Mouse (Mus musculus) heart, embryonic 12.5 days (tissue): ENCODE measurements at regions not wholly inside any gene's neighbourhood (a gene's known extent, or its start where the extent isn't known, plus 50 kb on each side); places are given as distances from the start of the nearest gene placed in this dataset.
A peak's percentile ranks its signal among the peaks of the same experiment; 100 is the strongest.

ENCODE experiments used
- ATAC-seq: fragments of 200-750 bp; cut with Nextera tagmentation; 2 replicates; pipeline ENCODE4 v1.8.0; 2017; ENCODE audit warnings: moderate TSS enrichment, moderate library complexity; ENCODE audit not compliant: insufficient number of reproducible peaks, low FRiP score
- H3K27ac ChIP-seq: fragments of 300-500 bp; sonication (generic); 2 replicates; pipeline ENCODE4 v1.5.1; 2016; ENCODE audit warnings: mild to moderate bottlenecking, moderate library complexity; ENCODE audit not compliant: poor library complexity, severe bottlenecking
- H3K27me3 ChIP-seq: fragments of 300-500 bp; sonication (generic); replicated peaks from 2 replicates; pipeline ENCODE4 v1.6.1; 2016; ENCODE audit warnings: mild to moderate bottlenecking, moderate library complexity
- H3K36me3 ChIP-seq: fragments of 300-500 bp; sonication (generic); 2 replicates; pipeline ENCODE4 v1.6.1; 2016; ENCODE audit warnings: mild to moderate bottlenecking, moderate library complexity
- H3K4me1 ChIP-seq: fragments of 300-500 bp; sonication (generic); replicated peaks from 2 replicates; pipeline ENCODE4 v1.6.1; 2016; ENCODE audit warnings: mild to moderate bottlenecking
- H3K4me2 ChIP-seq: fragments of 300-500 bp; sonication (generic); 2 replicates; pipeline ENCODE4 v1.6.1; 2016; ENCODE audit warnings: mild to moderate bottlenecking, moderate library complexity
- H3K4me3 ChIP-seq: fragments of 300-500 bp; sonication (generic); 2 replicates; pipeline ENCODE4 v1.5.1; 2016; ENCODE audit warnings: mild to moderate bottlenecking
- H3K9ac ChIP-seq: fragments of 300-500 bp; sonication (generic); 2 replicates; pipeline ENCODE4 v1.6.1; 2016; ENCODE audit warnings: mild to moderate bottlenecking, moderate library complexity
- H3K9me3 ChIP-seq: fragments of 300-500 bp; sonication (generic); replicated peaks from 2 replicates; pipeline ENCODE4 v1.6.1; 2016; ENCODE audit warnings: mild to moderate bottlenecking, moderate library complexity
- WGBS: fragments of 180-500 bp; shearing (Covaris S2); methylation state at CpG from one replicate; pipeline ENCODE4 v1.1.7; 2016; 5-methylcytosine and 5-hydroxymethylcytosine counted together

GRCm38 (mm10) chr6:94792312-94792711, 92.4 kb upstream of the Lrig1 start:
- no peak for ATAC-seq
- H3K4me3 ChIP-seq, result no peak overlapping the region
- H3K27ac ChIP-seq, result no peak overlapping the region
- H3K9ac ChIP-seq, result no peak overlapping the region
- 0 out of 2 replicates have a peak, but pooled peaks cover 3% of the 10 kb centered on the region for H3K9me3 ChIP-seq
- WGBS, result 73% methylated on average over 4 of the region's 4 CpGs
- no peaks in the 10 kb centered on the region for H3K36me3 ChIP-seq
- no peak overlapping the region for H3K4me2 ChIP-seq
- no peaks in the 10 kb centered on the region for H3K27me3 ChIP-seq
- H3K4me1 ChIP-seq, result peaks cover 11% of the 10 kb centered on the region

DNA sequence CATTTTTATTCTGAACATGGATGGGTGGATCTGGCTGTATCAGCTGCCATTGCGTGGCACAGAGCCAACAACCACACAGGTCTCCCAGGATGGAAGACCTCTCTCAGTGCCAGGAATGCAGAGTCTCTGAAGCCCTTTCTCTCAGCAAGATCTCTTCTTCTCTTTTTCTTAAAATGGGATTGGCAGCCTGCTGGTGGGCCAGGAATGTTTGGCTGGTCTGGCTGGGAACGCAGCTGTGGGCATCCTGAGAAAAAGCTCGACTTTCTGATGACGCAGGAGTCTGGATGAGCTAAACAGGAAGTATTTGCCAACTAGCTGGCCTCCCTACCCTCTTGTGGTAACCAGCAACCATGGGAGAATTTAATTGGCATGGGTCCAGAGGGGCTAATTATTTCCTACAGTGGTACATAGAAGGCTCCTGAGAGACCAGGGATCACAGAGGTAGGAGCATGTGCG, 89.4 kb upstream of the Lrig1 start:
- H3K4me1 ChIP-seq, result peaks cover 4% of the 10 kb centered on the region
- no peaks in the 10 kb centered on the region for H3K36me3 ChIP-seq
- no peaks in the 10 kb centered on the region for H3K9me3 ChIP-seq
- H3K27ac ChIP-seq, result no peak overlapping the region
- WGBS, result 74% methylated on average over 5 of the region's 5 CpGs
- H3K4me3 ChIP-seq, result no peak overlapping the region
- no peak overlapping the region for H3K4me2 ChIP-seq
- ATAC-seq, result no peak
- no peaks in the 10 kb centered on the region for H3K27me3 ChIP-seq
- no peak overlapping the region for H3K9ac ChIP-seq

DNA sequence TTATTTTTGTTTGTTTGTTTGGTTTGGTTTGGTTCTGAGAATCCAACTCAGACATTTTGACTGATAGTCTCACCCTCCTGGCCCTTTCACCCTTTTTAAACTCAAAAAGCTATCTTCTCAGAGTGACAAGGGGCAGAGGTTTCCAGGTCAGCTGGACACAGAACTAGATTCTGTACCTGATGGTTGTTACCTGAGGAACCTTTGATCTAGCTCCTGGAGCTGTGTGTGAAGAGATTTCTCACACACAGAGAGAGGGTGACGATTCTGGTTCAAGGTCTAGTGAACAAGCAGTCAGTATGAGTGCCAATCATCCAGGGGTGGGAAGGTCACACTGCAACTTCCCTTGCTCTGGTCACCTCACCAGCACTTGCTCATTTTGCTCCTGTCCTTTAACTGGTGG, 83.5 kb upstream of the Lrig1 start:
- Histone ChIP-seq H3K9ac (no peak overlapping the region), H3K36me3 (no peaks in the 10 kb centered on the region), H3K4me2 (no peak overlapping the region), H3K4me3 (no peak overlapping the region), H3K27me3 (no peaks in the 10 kb centered on the region), H3K4me1 (peaks cover 7% of the 10 kb centered on the region; the same call in 1 of the 2 replicates), H3K9me3 (no peaks in the 10 kb centered on the region), H3K27ac (no peak overlapping the region)
- 54% methylated on average over 1 of the region's 1 CpGs for WGBS
- no peak for ATAC-seq

DNA sequence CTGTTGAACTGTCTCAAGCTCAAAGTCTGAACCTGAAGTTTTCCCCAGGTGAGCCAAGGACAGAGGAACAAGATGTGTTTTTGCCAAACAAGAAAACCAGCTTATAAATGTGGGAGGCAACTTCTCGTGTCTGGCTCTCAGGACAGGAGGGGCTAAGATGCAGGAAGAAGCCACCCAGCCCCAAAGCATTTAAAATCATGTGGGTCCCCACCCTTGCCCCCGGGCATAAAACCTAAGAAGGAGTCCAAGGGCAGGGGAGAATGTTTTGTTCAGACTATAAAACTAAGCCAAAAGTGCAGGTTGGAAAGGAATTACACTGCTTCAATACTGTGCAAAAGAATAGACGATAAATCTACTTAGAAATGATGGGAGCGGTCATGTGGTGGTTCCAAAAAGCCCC, 80.7 kb upstream of the Lrig1 start:
- WGBS, result 82% methylated on average over 4 of the region's 4 CpGs
- Histone ChIP-seq H3K9me3 (no peaks in the 10 kb centered on the region), H3K27me3 (0 out of 2 replicates have a peak, but pooled peaks cover 3% of the 10 kb centered on the region), H3K36me3 (no peaks in the 10 kb centered on the region), H3K4me1 (peaks cover 7% of the 10 kb centered on the region; the same call in 1 of the 2 replicates), H3K9ac (no peak overlapping the region), H3K27ac (no peak overlapping the region), H3K4me3 (no peak overlapping the region), H3K4me2 (no peak overlapping the region)
- ATAC-seq, result no peak

GRCm38 (mm10) chr6:94779854-94780253, 79.9 kb upstream of the Lrig1 start:
- Histone ChIP-seq H3K27ac (no peak overlapping the region), H3K4me3 (no peak overlapping the region), H3K27me3 (0 out of 2 replicates have a peak, but pooled peaks cover 3% of the 10 kb centered on the region), H3K9me3 (no peaks in the 10 kb centered on the region), H3K4me1 (peaks cover 7% of the 10 kb centered on the region; the same call in 1 of the 2 replicates), H3K9ac (no peak overlapping the region), H3K4me2 (no peak overlapping the region), H3K36me3 (no peaks in the 10 kb centered on the region)
- ATAC-seq, result no peak
- 54% methylated on average over 7 of the region's 7 CpGs for WGBS

GRCm38 (mm10) chr6:94779213-94779612, 79.3 kb upstream of the Lrig1 start:
- H3K9me3 ChIP-seq, result no peaks in the 10 kb centered on the region
- 67% methylated on average over 7 of the region's 7 CpGs for WGBS
- H3K27me3 ChIP-seq, result 0 out of 2 replicates have a peak, but pooled peaks cover 3% of the 10 kb centered on the region
- H3K4me3 ChIP-seq, result no peak overlapping the region
- no peak for ATAC-seq
- H3K36me3 ChIP-seq, result no peaks in the 10 kb centered on the region
- H3K27ac ChIP-seq, result no peak overlapping the region
- H3K4me1 ChIP-seq, result peaks cover 7% of the 10 kb centered on the region; the same call in 1 of the 2 replicates
- no peak overlapping the region for H3K4me2 ChIP-seq
- no peak overlapping the region for H3K9ac ChIP-seq

GRCm38 (mm10) chr6:94778797-94779196, 78.8 kb upstream of the Lrig1 start:
- no peak overlapping the region for H3K4me3 ChIP-seq
- H3K27me3 ChIP-seq, result 0 out of 2 replicates have a peak, but pooled peaks cover 3% of the 10 kb centered on the region
- no peak overlapping the region for H3K9ac ChIP-seq
- H3K36me3 ChIP-seq, result no peaks in the 10 kb centered on the region
- H3K4me2 ChIP-seq, result no peak overlapping the region
- no peak overlapping the region for H3K27ac ChIP-seq
- H3K9me3 ChIP-seq, result no peaks in the 10 kb centered on the region
- WGBS, result 37% methylated on average over 1 of the region's 1 CpGs
- no peak for ATAC-seq
- peaks cover 12% of the 10 kb centered on the region; the same call in 1 of the 2 replicates for H3K4me1 ChIP-seq

GRCm38 (mm10) chr6:94776585-94776984, 76.6 kb upstream of the Lrig1 start:
- Histone ChIP-seq H3K4me2 (no peak overlapping the region), H3K36me3 (no peaks in the 10 kb centered on the region), H3K4me1 (peaks cover 26% of the 10 kb centered on the region), H3K27ac (no peak overlapping the region), H3K9ac (no peak overlapping the region), H3K9me3 (no peaks in the 10 kb centered on the region), H3K4me3 (no peak overlapping the region), H3K27me3 (0 out of 2 replicates have a peak, but pooled peaks cover 3% of the 10 kb centered on the region)
- no peak for ATAC-seq
- WGBS, result 58% methylated on average over 4 of the region's 4 CpGs

- Histone ChIP-seq H3K27me3 (0 out of 2 replicates have a peak, but pooled peaks cover 6% of the 10 kb centered on the region), H3K4me2 (no peak overlapping the region), H3K9ac (no peak overlapping the region), H3K4me3 (no peak overlapping the region), H3K9me3 (no peaks in the 10 kb centered on the region), H3K36me3 (no peaks in the 10 kb centered on the region), H3K27ac (no peak overlapping the region), H3K4me1 (peaks cover 24% of the 10 kb centered on the region)
- no peak for ATAC-seq
- 91% methylated on average over 3 of the region's 3 CpGs for WGBS
These were observed 74.9 kb upstream of the Lrig1 start for GRCm38 (mm10) chr6:94774871-94775270.

- peak overlapping the region; percentile 53 for H3K9ac ChIP-seq
- 0 out of 2 replicates have a peak, but pooled peaks cover 6% of the 10 kb centered on the region for H3K27me3 ChIP-seq
- peak overlapping the region; percentile 71 for H3K4me2 ChIP-seq
- peak overlapping the region; percentile 29 for H3K4me3 ChIP-seq
- H3K4me1 ChIP-seq, result peaks cover 19% of the 10 kb centered on the region
- H3K27ac ChIP-seq, result peak overlapping the region; percentile 35; the same call in 1 of the 2 replicates
- H3K9me3 ChIP-seq, result no peaks in the 10 kb centered on the region
- ATAC-seq, result peak; percentile 34; the same call in 1 of the 2 replicates
- H3K36me3 ChIP-seq, result no peaks in the 10 kb centered on the region
- WGBS, result 2% methylated on average over 27 of the region's 27 CpGs
These were observed 73.9 kb upstream of the Lrig1 start for GRCm38 (mm10) chr6:94773604-94774486.

DNA sequence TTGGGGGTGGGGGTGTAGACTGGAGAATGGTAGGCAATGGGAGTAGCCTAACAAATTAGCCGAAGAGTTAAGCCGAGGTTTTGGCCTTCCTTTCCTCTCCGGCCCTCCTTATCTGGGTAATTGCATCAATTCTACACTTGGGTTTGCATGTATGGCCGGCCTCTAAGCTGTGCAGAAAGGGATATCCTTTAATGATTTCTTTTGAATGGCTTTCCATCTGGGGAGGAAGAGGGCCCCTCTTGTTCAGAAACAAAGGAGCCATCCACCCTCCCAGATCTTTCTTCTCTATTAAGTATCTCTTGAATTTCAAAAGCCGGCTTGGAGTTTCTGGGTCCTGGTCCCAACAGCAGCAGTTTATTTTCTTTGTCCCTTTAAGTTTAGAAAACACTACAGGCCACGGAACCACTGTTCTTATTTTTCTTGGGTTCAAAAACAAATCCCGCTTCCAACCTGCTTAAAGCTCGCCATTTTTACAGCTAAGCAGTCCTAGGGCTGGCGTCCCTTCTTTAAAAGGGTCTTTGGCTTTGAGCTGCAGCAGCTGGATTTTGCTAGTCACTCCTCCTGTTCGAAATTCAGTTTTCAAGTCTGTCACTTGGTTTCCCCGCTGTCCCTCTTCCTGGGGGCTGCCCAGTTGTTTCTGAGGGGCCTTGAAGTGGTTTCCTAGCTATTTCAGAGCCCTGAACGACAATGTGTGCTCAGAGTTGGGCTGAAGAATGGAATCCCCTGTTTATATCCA, 73.1 kb upstream of the Lrig1 start:
- Histone ChIP-seq H3K27ac (0 out of 2 replicates have a peak overlapping the region, but pooled peaks have one; percentile 35), H3K36me3 (no peaks in the 10 kb centered on the region), H3K9me3 (no peaks in the 10 kb centered on the region), H3K9ac (peak overlapping the region; percentile 53; the same call in 1 of the 2 replicates), H3K4me2 (peak overlapping the region; percentile 71), H3K27me3 (0 out of 2 replicates have a peak, but pooled peaks cover 6% of the 10 kb centered on the region), H3K4me1 (peaks cover 19% of the 10 kb centered on the region), H3K4me3 (peak overlapping the region; percentile 29; the same call in 1 of the 2 replicates)
- WGBS, result 29% methylated on average over 12 of the region's 12 CpGs
- ATAC-seq, result no peak
